Mouse (Mus musculus) myocyte (in vitro differentiated cells): ENCODE measurements around the gene Rhox2g. TPM values are rescaled to one million over a fixed set of nuclear protein-coding genes. Genes with fewer than 3 reads are reported as not detected.
A peak's percentile ranks its signal among the peaks of the same experiment; 100 is the strongest.
"Not testable (repeated sequence)": the region's sequence is repeated elsewhere in the genome, so short reads cannot be mapped to it uniquely, and the experiment has no call there.

Experiments used
- H3K27me3 ChIP-seq: one replicate; pipeline ENCODE4 v1.6.1; 2011; ENCODE audit not compliant: control insufficient read depth, insufficient read depth, insufficient read length
- H3K36me3 ChIP-seq: one replicate; pipeline ENCODE4 v1.6.1; 2011; ENCODE audit not compliant: control insufficient read depth, insufficient read depth
- H3K4me2 ChIP-seq: one replicate; pipeline ENCODE4 v1.6.1; 2011; ENCODE audit warnings: low read depth, control low read depth
- H3K4me3 ChIP-seq: one replicate; pipeline ENCODE4 v1.5.1; 2011; ENCODE audit warnings: mild to moderate bottlenecking, control low read depth, moderate library complexity
- H3K79me2 ChIP-seq: one replicate; pipeline ENCODE4 v1.6.1; 2011; ENCODE audit not compliant: control insufficient read depth, insufficient read depth
- H3ac ChIP-seq: one replicate; pipeline ENCODE4 v1.6.1; 2011; ENCODE audit not compliant: control insufficient read depth, insufficient read length
- CEBPB ChIP-seq: IDR thresholded peaks from 2 replicates; pipeline ENCODE4 v1.6.1; 2011; ENCODE audit warnings: mild to moderate bottlenecking, moderate library complexity; ENCODE audit not compliant: poor library complexity, insufficient read depth, severe bottlenecking
- E2F4 ChIP-seq: IDR thresholded peaks from one replicate; pipeline ENCODE4 v1.6.1; 2011; ENCODE audit warnings: mild to moderate bottlenecking, control low read depth, moderate library complexity; ENCODE audit not compliant: insufficient read depth
- MAX ChIP-seq: IDR thresholded peaks from one replicate; pipeline ENCODE4 v1.6.1; 2011; ENCODE audit warnings: low read depth, mild to moderate bottlenecking, control low read depth
- MYOD1 ChIP-seq, 3 experiments: IDR thresholded peaks; one replicate each; pipeline ENCODE4 v1.6.1; 2011; ENCODE audit warnings: control low read depth in 2 of 3, low read depth in 2 of 3, mild to moderate bottlenecking in 2 of 3, moderate library complexity in 1 of 3; ENCODE audit not compliant: insufficient read length in 2 of 3, control insufficient read depth in 1 of 3
- MYOG ChIP-seq, 3 experiments: IDR thresholded peaks; one replicate each; pipeline ENCODE4 v1.6.1; 2011; ENCODE audit warnings: control low read depth in 2 of 3, low read depth in 2 of 3, mild to moderate bottlenecking in 2 of 3; ENCODE audit not compliant: insufficient read length in 2 of 3, control insufficient read depth in 1 of 3, insufficient read depth in 1 of 3
- POLR2A ChIP-seq: IDR thresholded peaks from one replicate; pipeline ENCODE4 v1.6.1; 2011; ENCODE audit warnings: low read depth, mild to moderate bottlenecking, control low read depth, moderate library complexity; ENCODE audit not compliant: insufficient read length
- POLR2AphosphoS2 ChIP-seq: IDR thresholded peaks from one replicate; pipeline ENCODE4 v1.6.1; 2011; ENCODE audit warnings: low read depth, control low read depth; ENCODE audit not compliant: insufficient read length
- REST ChIP-seq: IDR thresholded peaks from one replicate; pipeline ENCODE4 v1.6.1; 2011; ENCODE audit warnings: mild to moderate bottlenecking, control low read depth, moderate library complexity; ENCODE audit not compliant: insufficient read depth, insufficient read length
- SRF ChIP-seq: IDR thresholded peaks from one replicate; pipeline ENCODE4 v1.6.1; 2011; ENCODE audit warnings: low read depth; ENCODE audit not compliant: control insufficient read depth, insufficient read length
- TCF12 ChIP-seq: IDR thresholded peaks from one replicate; pipeline ENCODE4 v1.6.1; 2011; ENCODE audit warnings: mild to moderate bottlenecking, control low read depth; ENCODE audit not compliant: poor library complexity, insufficient read depth, severe bottlenecking
- TCF3 ChIP-seq: IDR thresholded peaks from one replicate; pipeline ENCODE4 v1.6.1; 2011; ENCODE audit warnings: low read depth, control low read depth; ENCODE audit not compliant: insufficient read length
- USF1 ChIP-seq: IDR thresholded peaks from one replicate; pipeline ENCODE4 v1.6.1; 2011; ENCODE audit warnings: low read depth, mild to moderate bottlenecking, control low read depth, moderate library complexity
- polyA plus RNA-seq: library from polyadenylated mRNA; unstranded; fragments of >200 nt; fragmentation: generic; extraction: Trizol; gene quantifications from one replicate; pipeline ENCODE4 v1.2.1, GENCODE M21; 2012; ENCODE audit warnings: missing spikeins

Gene Rhox2g
- not detected for polyA plus RNA-seq

DNA sequence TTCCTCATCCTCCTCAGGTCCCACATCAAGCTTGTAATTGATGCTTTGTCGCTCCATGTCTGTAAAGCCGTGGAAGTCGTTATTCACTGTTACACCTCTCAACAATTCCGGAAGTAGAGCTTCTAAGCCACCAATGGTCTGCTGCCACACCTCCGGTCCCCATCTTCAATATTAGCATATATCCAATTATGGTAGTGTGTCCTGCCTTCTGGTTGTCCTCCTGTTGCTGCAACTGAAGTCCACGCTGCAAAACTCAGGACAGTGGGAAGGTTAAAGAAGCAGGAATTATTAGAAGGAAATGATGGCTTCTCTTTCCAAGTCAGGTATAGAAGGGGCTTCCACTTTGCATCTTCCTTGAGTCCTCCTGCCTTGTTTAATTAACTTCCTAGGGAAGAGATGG, at the start of gene Rhox2g:
TSS of gene Rhox2g (minus strand) at position 101 of the 400 bp plus-strand sequence.
- H3K4me2 ChIP-seq, H3K79me2 ChIP-seq, H3K4me3 ChIP-seq, H3K27me3 ChIP-seq, H3ac ChIP-seq, H3K36me3 ChIP-seq: not testable (repeated sequence)

DNA sequence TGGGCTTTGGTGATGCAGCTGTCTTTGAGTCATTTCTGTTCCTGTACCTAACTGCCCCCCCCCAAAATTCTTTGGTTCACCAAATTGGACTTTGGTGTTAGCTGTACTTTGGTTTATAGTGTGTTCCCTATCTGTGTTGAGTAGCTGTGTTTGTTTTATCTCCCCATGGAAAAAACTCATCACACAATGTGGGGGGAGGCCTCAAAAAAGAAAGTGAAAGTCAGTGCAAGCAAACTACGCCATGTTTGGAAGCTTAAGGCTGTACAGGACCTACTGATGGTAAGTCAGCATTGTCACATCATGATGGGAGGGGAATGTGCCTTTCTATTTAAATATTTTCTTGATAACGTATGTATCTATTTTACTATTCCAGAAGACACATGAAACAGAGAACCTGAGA, 49.0 kb upstream of the Rhox2g start:
- TF ChIP-seq POLR2A (no peak), CEBPB (no peak), TCF12 (no peak)
- Histone ChIP-seq H3K79me2 (no peaks in the 10 kb centered on the region), H3ac (no peak overlapping the region), H3K4me2 (no peak overlapping the region), H3K27me3 (no peaks in the 10 kb centered on the region), H3K4me3 (no peak overlapping the region), H3K36me3 (no peaks in the 10 kb centered on the region)

DNA sequence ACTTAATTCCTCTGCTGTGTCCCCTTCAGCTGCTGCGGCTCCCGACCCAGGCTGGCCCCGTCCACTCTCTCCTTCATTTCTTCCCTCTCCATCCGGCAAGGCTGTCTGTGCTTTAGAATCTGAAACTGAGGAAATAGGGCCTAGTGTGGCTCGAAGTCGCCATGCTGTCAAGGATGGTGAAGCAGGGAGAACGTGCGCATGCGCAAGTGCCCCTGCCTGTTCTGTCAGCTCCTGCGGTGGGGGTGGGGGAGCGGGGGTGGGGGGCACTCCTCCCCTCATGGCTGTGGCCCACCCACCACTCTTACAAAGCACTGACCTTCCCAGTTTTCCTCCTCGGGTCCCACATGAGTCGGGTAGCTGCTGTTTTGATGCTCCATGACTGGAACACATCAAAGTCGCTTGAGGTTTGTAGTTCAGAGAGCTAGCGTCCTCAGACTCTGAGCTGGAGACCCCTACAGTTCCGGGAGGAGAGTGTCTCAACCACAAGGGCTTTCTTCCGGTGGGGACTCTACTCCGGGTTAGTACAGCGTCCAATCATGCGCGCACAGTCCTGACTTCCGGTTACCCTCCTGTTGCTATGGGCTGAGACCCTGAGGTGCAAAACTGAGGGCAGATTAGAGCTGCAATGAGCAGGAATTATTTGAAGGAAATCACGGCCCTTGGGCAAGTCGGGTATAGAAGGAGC, 39.9 kb upstream of the Rhox2g start:
- no peak overlapping the region for H3ac ChIP-seq
- no peaks in the 10 kb centered on the region for H3K79me2 ChIP-seq
- no peak overlapping the region for H3K4me3 ChIP-seq
- H3K4me2 ChIP-seq = no peak overlapping the region
- H3K36me3 ChIP-seq = no peaks in the 10 kb centered on the region
- H3K27me3 ChIP-seq = no peaks in the 10 kb centered on the region
- TF ChIP-seq REST = no peak
- no peak for TF ChIP-seq SRF
- TF ChIP-seq USF1 = no peak
- TF ChIP-seq MYOD1 (IDR thresholded peaks at IDR 0.05; ENCODE audit: control insufficient read depth in 1 of 3, insufficient read length in 2 of 3, low read depth in 2 of 3) = no peak
- TF ChIP-seq TCF3 = no peak
- TF ChIP-seq CEBPB = no peak
- TF ChIP-seq E2F4 = no peak
- TF ChIP-seq POLR2AphosphoS2 = no peak
- no peak for TF ChIP-seq MAX
- TF ChIP-seq MYOG (IDR thresholded peaks at IDR 0.05; ENCODE audit: control insufficient read depth in 1 of 3, insufficient read depth in 1 of 3, insufficient read length in 2 of 3, low read depth in 2 of 3) = no peak
- no peak for TF ChIP-seq POLR2A
- TF ChIP-seq TCF12 = no peak

DNA sequence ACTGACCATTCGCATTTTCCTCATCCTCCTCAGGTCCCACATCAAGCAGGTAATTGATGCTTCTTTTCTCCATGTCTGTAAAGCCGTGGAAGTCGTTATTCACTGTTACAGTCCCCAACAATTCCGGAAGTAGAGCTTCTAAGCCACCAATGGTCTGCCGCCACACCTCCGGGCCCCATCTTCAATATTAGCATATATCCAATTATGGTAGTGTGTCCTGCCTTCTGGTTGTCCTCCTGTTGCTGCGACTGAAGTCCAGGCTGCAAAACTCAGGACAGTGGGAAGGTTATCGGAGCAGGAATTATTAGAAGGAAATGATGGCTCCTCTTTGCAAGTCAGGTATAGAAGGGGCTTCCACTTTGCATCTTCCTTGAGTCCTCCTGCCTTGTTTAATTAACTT, 29.9 kb upstream of the Rhox2g start, which contains the start of gene Rhox2h:
TSS of gene Rhox2h (minus strand) at position 101 of the 400 bp plus-strand sequence.
- H3K4me3 ChIP-seq, H3K27me3 ChIP-seq, H3K36me3 ChIP-seq, H3ac ChIP-seq, H3K4me2 ChIP-seq, H3K79me2 ChIP-seq: not testable (repeated sequence)

DNA sequence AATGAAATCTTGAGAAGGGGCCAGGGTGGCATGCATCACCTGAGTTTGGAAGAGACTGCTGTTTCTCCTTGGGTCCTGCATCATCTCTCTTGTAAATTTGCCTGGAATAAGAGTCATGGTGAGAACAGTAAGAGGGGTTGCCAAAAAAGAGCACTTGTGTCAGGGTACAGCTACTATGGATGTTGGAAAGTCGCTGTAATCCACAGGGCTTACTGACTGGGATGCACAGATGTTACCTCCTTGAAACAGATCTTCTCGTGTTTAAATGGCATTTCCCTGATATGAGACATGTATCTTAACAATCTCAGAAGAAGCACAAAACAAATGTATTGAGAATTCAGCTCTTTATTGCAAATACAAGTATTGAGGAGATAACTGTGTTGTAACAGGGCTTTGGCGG, 25.4 kb upstream of the Rhox2g start, which contains the start of gene Rhox3h:
TSS of gene Rhox3h (minus strand) at position 101 of the 400 bp plus-strand sequence.
- H3K4me2 ChIP-seq, H3K36me3 ChIP-seq, H3K27me3 ChIP-seq, H3ac ChIP-seq, H3K79me2 ChIP-seq, H3K4me3 ChIP-seq: not testable (repeated sequence)

DNA sequence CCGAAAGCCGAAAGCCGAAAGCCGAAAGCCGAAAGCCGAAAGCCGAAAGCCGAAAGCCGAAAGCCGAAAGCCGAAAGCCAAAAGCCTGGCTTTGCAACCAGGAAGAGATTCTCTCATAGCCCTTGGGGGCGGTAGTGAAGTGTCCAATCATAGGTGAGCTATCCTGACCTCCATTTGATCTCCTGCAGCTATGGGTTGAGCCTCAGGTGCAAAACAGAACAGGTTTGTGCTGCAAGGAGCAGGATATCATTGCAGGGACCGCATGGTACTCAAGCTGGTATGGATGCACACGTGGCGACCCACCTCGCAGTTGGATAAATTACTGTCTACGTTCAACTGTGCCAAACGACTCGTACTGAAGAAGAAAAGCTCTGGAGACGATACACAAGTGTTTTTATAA, 8.0 kb upstream of the Rhox2g start, which contains the start of gene Rhox4g:
TSS of gene Rhox4g (minus strand) at position 101 of the 400 bp plus-strand sequence.
- not testable (repeated sequence) for H3K36me3 ChIP-seq, H3K79me2 ChIP-seq, H3K4me2 ChIP-seq, H3K27me3 ChIP-seq, H3K4me3 ChIP-seq, H3ac ChIP-seq

DNA sequence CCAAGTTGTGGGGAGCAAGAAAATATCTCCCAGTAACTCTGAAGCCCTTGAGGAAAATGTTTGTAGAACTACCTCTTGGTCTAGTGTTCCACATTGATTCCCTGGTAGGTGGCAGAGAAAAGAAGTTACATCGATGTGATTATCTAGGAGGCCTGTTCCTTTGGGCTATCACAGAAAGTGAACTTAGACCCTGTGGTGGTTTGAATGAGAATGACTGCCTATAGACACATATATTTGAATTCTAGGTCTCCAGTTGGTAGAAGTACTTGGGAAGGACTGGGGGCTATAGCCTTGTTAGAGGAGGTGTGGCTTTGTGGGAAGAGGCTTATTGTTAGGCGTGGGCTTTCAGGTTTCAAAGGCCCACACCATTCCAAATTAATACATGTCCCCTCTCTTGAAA, 14.8 kb downstream of the Rhox2g start, which contains the start of gene Rhox3g:
TSS of gene Rhox3g (minus strand) at position 101 of the 400 bp plus-strand sequence.
- not testable (repeated sequence) for H3K36me3 ChIP-seq, H3ac ChIP-seq, H3K79me2 ChIP-seq, H3K4me3 ChIP-seq, H3K27me3 ChIP-seq
- H3K4me2 ChIP-seq = peak within 1 kb of the TSS; percentile 2

DNA sequence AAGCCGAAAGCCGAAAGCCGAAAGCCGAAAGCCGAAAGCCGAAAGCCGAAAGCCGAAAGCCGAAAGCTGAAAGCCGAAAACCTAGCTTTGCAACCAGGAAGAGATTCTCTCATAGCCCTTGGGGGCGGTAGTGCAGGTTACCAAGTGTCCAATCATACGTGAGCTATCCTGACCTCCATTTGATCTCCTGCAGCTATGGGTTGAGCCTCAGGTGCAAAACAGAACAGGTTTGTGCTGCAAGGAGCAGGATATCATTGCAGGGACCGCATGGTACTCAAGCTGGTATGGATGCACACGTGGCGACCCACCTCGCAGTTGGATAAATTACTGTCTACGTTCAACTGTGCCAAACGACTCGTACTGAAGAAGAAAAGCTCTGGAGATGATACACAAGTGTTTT, 35.7 kb downstream of the Rhox2g start, which contains the start of gene Rhox4f:
TSS of gene Rhox4f (minus strand) at position 101 of the 400 bp plus-strand sequence.
- H3K27me3 ChIP-seq, H3K36me3 ChIP-seq, H3K4me3 ChIP-seq, H3K79me2 ChIP-seq, H3K4me2 ChIP-seq, H3ac ChIP-seq: not testable (repeated sequence)
